Mouse (Mus musculus) megakaryocyte, embryonic 14.5 days (primary cell): Measurements from ENCODE around the gene Plcb2.

Experiments
- FLI1 ChIP-seq: IDR thresholded peaks from 2 replicates; pipeline ENCODE4 v1.6.1; 2012; ENCODE audit warnings: low read length, inconsistent platforms, mixed read lengths
- GATA1 ChIP-seq: IDR thresholded peaks from 3 replicates; pipeline ENCODE4 v1.6.1; 2012; ENCODE audit warnings: mixed read lengths, low read length, inconsistent platforms, borderline replicate concordance

GRCm38 (mm10) chr2:118671728-118672127, 56.5 kb downstream of the Plcb2 start:
- TF ChIP-seq GATA1 (no peak), FLI1 (no peak)
